Mouse (Mus musculus): ENCODE data around the gene Scn4a. TPM values are rescaled to one million over a fixed set of nuclear protein-coding genes. Genes with fewer than 3 reads are reported as not detected.

The Scn4a gene
- total RNA-seq, 2 experiments from 2014 or later: not detected

GRCm38 (mm10) chr11:106273811-106274210, 79.3 kb downstream of the Scn4a start:
- DNase-seq (ENCODE audit: low spot score in 2 of 2): no peak

GRCm38 (mm10) chr11:106273311-106273684, 79.8 kb downstream of the Scn4a start:
- no peak for DNase-seq (ENCODE audit: low spot score in 2 of 2)

- peak; percentile 98 to 99 for DNase-seq (ENCODE audit: low spot score in 2 of 2)
Measured at GRCm38 (mm10) chr11:106272644-106273310, 80.3 kb downstream of the Scn4a start, which contains the start of gene Smarcd2. Smarcd2 (minus strand) TSS chr11:106272972.

- no peak for DNase-seq (ENCODE audit: low spot score in 2 of 2)
Measured at GRCm38 (mm10) chr11:106271794-106272643, 81.1 kb downstream of the Scn4a start.

- DNase-seq (ENCODE audit: low spot score in 2 of 2): no peak
Measured at GRCm38 (mm10) chr11:106271131-106271793, 81.8 kb downstream of the Scn4a start.

- DNase-seq (ENCODE audit: low spot score in 2 of 2): no peak
Measured at GRCm38 (mm10) chr11:106269060-106269431, 84.0 kb downstream of the Scn4a start.

Other genes with a start within 250 kb of the Scn4a start
- not detected for gene Gm10840, start 192.4 kb downstream of the Scn4a start, total RNA-seq (2021)
- gene Limd2, start 192.4 kb downstream of the Scn4a start, total RNA-seq (2021): 100 to 1,000 TPM; 139 to 142 TPM
- 10 to 100 TPM; 28.7 to 34.2 TPM for gene Strada, start 151.1 kb downstream of the Scn4a start, total RNA-seq (2021)
- 10 to 100 TPM; 94.8 to 96.3 TPM for gene Ccdc47, start 136.9 kb downstream of the Scn4a start, total RNA-seq (2021)
- gene Ddx42, start 136.4 kb downstream of the Scn4a start, total RNA-seq (2021): 10 to 100 TPM; 67.4 to 67.8 TPM
- 10 to 100 TPM; 31.0 to 36.6 TPM for gene Ftsj3, start 97.2 kb downstream of the Scn4a start, total RNA-seq (2021)
- 100 to 1,000 TPM; 137 to 141 TPM for gene Psmc5, start 97.1 kb downstream of the Scn4a start, total RNA-seq (2021)
- 10 to 100 TPM; 23.8 to 24.0 TPM for gene Smarcd2, start 80.3 kb downstream of the Scn4a start, total RNA-seq (2021)
- under 1 TPM; 0.21 to 0.29 TPM for gene Tcam1, start 76.6 kb downstream of the Scn4a start, total RNA-seq (2021)
- gene Gh, start 51.4 kb downstream of the Scn4a start, total RNA-seq (2021): not detected
- under 1 TPM; 0.43 to 0.67 TPM for gene Cd79b, start 38.5 kb downstream of the Scn4a start, total RNA-seq (2021)
- gene Prr29, start 12.2 kb upstream of the Scn4a start, total RNA-seq (2021): under 1 TPM in 1 of 2 experiments, not detected in 1; 0.74 TPM
- gene Icam2, start 34.8 kb upstream of the Scn4a start, total RNA-seq (2021): 1 to 10 TPM; 4.5 to 5.9 TPM
- gene Ern1, start 134.6 kb upstream of the Scn4a start, total RNA-seq (2021): 10 to 100 TPM in 1 of 2 experiments, 1 to 10 TPM in 1; 9.2 to 10.2 TPM